Mouse (Mus musculus) thymus, adult 2 months (tissue): ENCODE results near the gene Dgki. TPM values are rescaled to one million over a fixed set of nuclear protein-coding genes. Genes with fewer than 3 reads are reported as not detected.

ENCODE experiments used
- DNase-seq: peaks from one replicate; pipeline ENCODE4 v3.0.0; 2021
- H3K27ac ChIP-seq: fragments of 200-500 bp; 2 replicates; pipeline ENCODE4 v1.5.1; 2012; ENCODE audit warnings: low read length, control low read depth; ENCODE audit not compliant: control insufficient read depth, insufficient read depth
- H3K27me3 ChIP-seq: fragments of 200-500 bp; 2 replicates; pipeline ENCODE4 v1.6.1; 2012; ENCODE audit warnings: mild to moderate bottlenecking, low read length, moderate library complexity, mixed read lengths; ENCODE audit not compliant: control insufficient read depth, insufficient read depth
- H3K36me3 ChIP-seq: fragments of 200-500 bp; 2 replicates; pipeline ENCODE4 v1.6.1; 2012; ENCODE audit warnings: mild to moderate bottlenecking, low read length, moderate library complexity; ENCODE audit not compliant: control insufficient read depth, insufficient read depth
- H3K4me1 ChIP-seq: fragments of 200-500 bp; replicated peaks from 2 replicates; pipeline ENCODE4 v1.6.1; 2012; ENCODE audit warnings: low read length; ENCODE audit not compliant: control insufficient read depth, insufficient read depth
- H3K4me3 ChIP-seq: fragments of 200-500 bp; 2 replicates; pipeline ENCODE4 v1.5.1; 2012; ENCODE audit warnings: mild to moderate bottlenecking, low read length, control low read depth, moderate library complexity; ENCODE audit not compliant: control insufficient read depth, insufficient read depth
- CTCF ChIP-seq: fragments of 200-500 bp; IDR thresholded peaks from 2 replicates; pipeline ENCODE4 v1.5.1; 2012; ENCODE audit warnings: mild to moderate bottlenecking, control low read depth, low read length, moderate library complexity, borderline replicate concordance; ENCODE audit not compliant: control insufficient read depth, poor library complexity, insufficient read depth; ENCODE audit errors: extremely low read depth
- POLR2A ChIP-seq: fragments of 200-500 bp; IDR thresholded peaks from 2 replicates; pipeline ENCODE4 v1.6.1; 2012; ENCODE audit warnings: mild to moderate bottlenecking, low read length, control low read depth, moderate library complexity; ENCODE audit not compliant: control insufficient read depth, poor library complexity, insufficient read depth; ENCODE audit errors: extremely low read depth
- WGBS: fragments of 180-500 bp; shearing (Covaris S2); methylation state at CpG from one replicate; pipeline ENCODE4 v1.1.7; 2018; 5-methylcytosine and 5-hydroxymethylcytosine counted together
- polyA plus RNA-seq: library from polyadenylated mRNA; depleted of rRNA; stranded (reverse); fragments of >200 nt; gene quantifications from 2 replicates; pipeline ENCODE4 v1.2.3, GENCODE M21; 2012

The Dgki gene
- polyA plus RNA-seq, 1 experiment, result 0.15 TPM

GRCm38 (mm10) chr6:36819784-36820050 is 480.3 kb downstream of the Dgki start:
- Histone ChIP-seq H3K4me1 (no peaks in the 10 kb centered on the region), H3K4me3 (no peak overlapping the region), H3K36me3 (no peaks in the 10 kb centered on the region), H3K27ac (no peak overlapping the region), H3K27me3 (no peaks in the 10 kb centered on the region)
- DNase-seq, result no peak
- TF ChIP-seq POLR2A (no peak), CTCF (no peak)

GRCm38 (mm10) chr6:36819019-36819783 is 480.8 kb downstream of the Dgki start:
- WGBS, result 78% methylated on average over 8 of the region's 8 CpGs
- no peak overlapping the region for H3K27ac ChIP-seq

GRCm38 (mm10) chr6:36818281-36819018 is 481.5 kb downstream of the Dgki start:
- Histone ChIP-seq H3K27ac (no peak overlapping the region), H3K27me3 (no peaks in the 10 kb centered on the region), H3K4me1 (no peaks in the 10 kb centered on the region), H3K36me3 (no peaks in the 10 kb centered on the region), H3K4me3 (no peak overlapping the region)
- no peak for DNase-seq
- 86% methylated on average over 4 of the region's 4 CpGs for WGBS
- TF ChIP-seq CTCF (no peak), POLR2A (no peak)

More at GRCm38 (mm10) chr6:36819019-36819783, 480.8 kb downstream of the Dgki start:
- Histone ChIP-seq H3K4me3 (no peak overlapping the region), H3K27me3 (no peaks in the 10 kb centered on the region), H3K4me1 (no peaks in the 10 kb centered on the region), H3K36me3 (no peaks in the 10 kb centered on the region)
- TF ChIP-seq CTCF (no peak), POLR2A (no peak)
- DNase-seq, result no peak

GRCm38 (mm10) chr6:36816666-36817065 is 483.3 kb downstream of the Dgki start:
- Histone ChIP-seq H3K27ac (no peak overlapping the region), H3K4me1 (no peaks in the 10 kb centered on the region), H3K36me3 (no peaks in the 10 kb centered on the region), H3K4me3 (no peak overlapping the region), H3K27me3 (no peaks in the 10 kb centered on the region)
- TF ChIP-seq CTCF (no peak), POLR2A (no peak)
- DNase-seq, result no peak
- 92% methylated on average over 3 of the region's 3 CpGs for WGBS

- TF ChIP-seq POLR2A (no peak), CTCF (no peak)
- no peak for DNase-seq
- H3K27ac ChIP-seq, result no peak overlapping the region
- 83% methylated on average over 2 of the region's 2 CpGs for WGBS
- H3K27me3 ChIP-seq, result no peaks in the 10 kb centered on the region
- no peaks in the 10 kb centered on the region for H3K4me1 ChIP-seq
- no peak overlapping the region for H3K4me3 ChIP-seq
- H3K36me3 ChIP-seq, result no peaks in the 10 kb centered on the region
These were observed 484.0 kb downstream of the Dgki start for GRCm38 (mm10) chr6:36815992-36816391.

- H3K27ac ChIP-seq, result no peak overlapping the region
- 80% methylated on average over 7 of the region's 7 CpGs for WGBS
- no peak for DNase-seq
- TF ChIP-seq CTCF (no peak), POLR2A (no peak)
- no peaks in the 10 kb centered on the region for H3K27me3 ChIP-seq
- H3K4me3 ChIP-seq, result no peak overlapping the region
- H3K36me3 ChIP-seq, result no peaks in the 10 kb centered on the region
- H3K4me1 ChIP-seq, result no peaks in the 10 kb centered on the region
These were observed 487.1 kb downstream of the Dgki start for GRCm38 (mm10) chr6:36812666-36813515.
